Mouse (Mus musculus): ENCODE measurements around the gene Aplp2.

- TF ChIP-seq POLR2A (IDR thresholded peaks at IDR 0.05; ENCODE audit: low read depth, low read length): no peak
- TF ChIP-seq CTCF (conservative IDR thresholded peaks at IDR 0.05; ENCODE audit: insufficient read depth, insufficient read length, low read depth, low read length): no peak
Observed at GRCm38 (mm10) chr9:31181291-31182085, 30.1 kb downstream of the Aplp2 start.
